Mouse (Mus musculus): ENCODE data around the gene Oasl2. TPM values are rescaled to one million over a fixed set of nuclear protein-coding genes. Genes with fewer than 3 reads are reported as not detected.

Gene Oasl2
- polyA plus RNA-seq, 2 experiments, result 1.6 to 1.7 TPM

GRCm38 (mm10) chr5:114861730-114862129 is 35.0 kb upstream of the Oasl2 start:
- Histone ChIP-seq H3K9me3 (ENCODE audit: control insufficient read depth, low read length) (no peaks in the 10 kb centered on the region), H3K27me3 (ENCODE audit: control insufficient read depth, insufficient read depth, low read length) (no peaks in the 10 kb centered on the region), H3K9ac (ENCODE audit: low read depth, low read length, severe bottlenecking) (no peak overlapping the region), H3K27ac (replicated peaks; ENCODE audit: low read depth, low read length) (no peak overlapping the region), H3K4me2 (replicated peaks; ENCODE audit: low read depth, low read length, severe bottlenecking) (no peak overlapping the region), H3K4me3 (replicated peaks; ENCODE audit: low read length) (no peak overlapping the region), H3K4me1 (ENCODE audit: control insufficient read depth, insufficient read depth, low read length) (peaks cover 4% of the 10 kb centered on the region; the same call in 1 of the 2 replicates), H3K36me3 (ENCODE audit: control insufficient read depth, insufficient read depth, low read length) (no peaks in the 10 kb centered on the region)
- ATAC-seq (ENCODE audit: low FRiP score, low read depth), result no peak
- no peak for TF ChIP-seq POLR2A (IDR thresholded peaks at IDR 0.05; ENCODE audit: borderline replicate concordance, extremely low read depth, insufficient read depth, insufficient read length)
- no peak for DNase-seq (ENCODE audit: low spot score)
- 66% methylated on average over 6 of the region's 6 CpGs for WGBS

DNA sequence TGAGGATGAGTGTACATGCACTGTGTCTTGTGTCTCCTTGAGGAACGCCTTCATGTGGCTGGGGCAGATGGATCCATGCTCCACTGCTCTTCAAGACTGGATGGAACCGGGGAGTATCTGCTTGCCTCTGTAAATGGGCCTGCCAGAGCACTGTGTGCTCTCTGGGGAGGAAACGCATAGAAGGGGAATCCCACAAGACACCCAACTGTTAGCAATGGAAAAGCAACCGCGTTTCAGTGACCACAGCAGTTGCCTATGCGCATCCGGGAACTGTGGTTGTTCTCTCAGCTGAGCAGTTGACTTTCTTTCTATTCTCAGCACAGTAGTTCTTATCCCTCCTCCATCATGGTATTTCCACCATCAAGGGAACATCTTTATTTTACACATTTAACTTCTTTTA is 31.9 kb upstream of the Oasl2 start:
- 79% methylated on average over 7 of the region's 7 CpGs for WGBS
- no peaks in the 10 kb centered on the region for H3K27me3 ChIP-seq (ENCODE audit: control insufficient read depth, insufficient read depth, low read length)
- DNase-seq (ENCODE audit: low spot score) (no peak), ATAC-seq (ENCODE audit: low FRiP score, low read depth) (no peak)
- H3K27ac ChIP-seq (replicated peaks; ENCODE audit: low read depth, low read length), result no peak overlapping the region
- H3K36me3 ChIP-seq (ENCODE audit: control insufficient read depth, insufficient read depth, low read length), result no peaks in the 10 kb centered on the region
- H3K9me3 ChIP-seq (ENCODE audit: control insufficient read depth, low read length), result peaks cover 13% of the 10 kb centered on the region
- no peak overlapping the region for H3K4me3 ChIP-seq (replicated peaks; ENCODE audit: low read length)
- no peak for TF ChIP-seq POLR2A (IDR thresholded peaks at IDR 0.05; ENCODE audit: borderline replicate concordance, extremely low read depth, insufficient read depth, insufficient read length)
- no peak overlapping the region for H3K9ac ChIP-seq (ENCODE audit: low read depth, low read length, severe bottlenecking)
- no peak overlapping the region for H3K4me2 ChIP-seq (replicated peaks; ENCODE audit: low read depth, low read length, severe bottlenecking)
- no peaks in the 10 kb centered on the region for H3K4me1 ChIP-seq (ENCODE audit: control insufficient read depth, insufficient read depth, low read length)

DNA sequence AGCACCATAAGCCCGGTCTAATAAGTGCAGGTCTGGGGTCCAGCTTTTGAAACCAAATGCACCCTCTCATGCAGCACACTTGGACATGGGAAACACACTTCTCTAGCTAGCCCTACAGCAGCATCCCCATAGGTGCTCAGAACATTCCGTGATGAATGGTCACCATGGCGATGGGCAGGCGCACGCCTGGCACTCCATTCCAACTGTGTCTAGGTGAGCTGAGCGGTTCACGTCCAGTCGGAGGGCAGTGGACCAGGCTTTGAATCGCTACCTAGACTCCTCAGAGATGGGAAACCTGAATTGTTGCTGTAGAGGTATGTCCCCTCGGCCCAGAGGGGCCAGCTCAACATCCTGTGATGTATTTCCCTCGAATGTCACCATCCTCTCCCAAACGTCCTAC is 31.5 kb upstream of the Oasl2 start:
- no peaks in the 10 kb centered on the region for H3K27me3 ChIP-seq (ENCODE audit: control insufficient read depth, insufficient read depth, low read length)
- H3K4me3 ChIP-seq (replicated peaks; ENCODE audit: low read length), result no peak overlapping the region
- no peaks in the 10 kb centered on the region for H3K36me3 ChIP-seq (ENCODE audit: control insufficient read depth, insufficient read depth, low read length)
- H3K9me3 ChIP-seq (ENCODE audit: control insufficient read depth, low read length), result peaks cover 13% of the 10 kb centered on the region
- 90% methylated on average over 12 of the region's 12 CpGs for WGBS
- H3K4me1 ChIP-seq (ENCODE audit: control insufficient read depth, insufficient read depth, low read length), result no peaks in the 10 kb centered on the region
- DNase-seq (ENCODE audit: low spot score) (no peak), ATAC-seq (ENCODE audit: low FRiP score, low read depth) (no peak)
- H3K9ac ChIP-seq (ENCODE audit: low read depth, low read length, severe bottlenecking), result no peak overlapping the region
- TF ChIP-seq POLR2A (IDR thresholded peaks at IDR 0.05; ENCODE audit: borderline replicate concordance, extremely low read depth, insufficient read depth, insufficient read length), result no peak
- H3K4me2 ChIP-seq (replicated peaks; ENCODE audit: low read depth, low read length, severe bottlenecking), result no peak overlapping the region
- H3K27ac ChIP-seq (replicated peaks; ENCODE audit: low read depth, low read length), result no peak overlapping the region

DNA sequence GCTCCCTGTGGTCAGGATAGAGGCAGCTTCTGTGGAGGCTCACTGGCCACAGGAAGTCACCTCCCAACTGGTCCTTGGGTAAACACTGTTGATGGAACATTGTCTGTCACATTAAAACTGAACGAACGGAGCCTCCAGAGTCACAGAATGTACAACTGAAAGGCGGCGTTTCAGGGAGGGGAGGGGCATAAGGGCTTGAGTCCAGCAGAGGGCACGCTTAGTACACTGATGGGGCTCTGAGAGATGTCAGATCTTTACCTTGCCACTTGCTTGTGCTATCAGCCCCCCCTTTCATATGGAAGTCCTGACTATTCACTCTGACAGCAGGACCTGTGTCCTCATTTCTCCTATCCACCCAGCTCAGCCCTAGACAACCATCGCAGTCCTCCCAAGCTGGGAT is 20.9 kb upstream of the Oasl2 start:
- peaks cover 13% of the 10 kb centered on the region for H3K4me1 ChIP-seq (ENCODE audit: control insufficient read depth, insufficient read depth, low read length)
- TF ChIP-seq POLR2A (IDR thresholded peaks at IDR 0.05; ENCODE audit: borderline replicate concordance, extremely low read depth, insufficient read depth, insufficient read length), result no peak
- no peak for DNase-seq (ENCODE audit: low spot score)
- 63% methylated on average over 6 of the region's 6 CpGs for WGBS
- no peaks in the 10 kb centered on the region for H3K9me3 ChIP-seq (ENCODE audit: control insufficient read depth, low read length)
- no peak overlapping the region for H3K27ac ChIP-seq (replicated peaks; ENCODE audit: low read depth, low read length)
- no peak for ATAC-seq (ENCODE audit: low FRiP score, low read depth)
- no peak overlapping the region for H3K4me3 ChIP-seq (replicated peaks; ENCODE audit: low read length)
- H3K36me3 ChIP-seq (ENCODE audit: control insufficient read depth, insufficient read depth, low read length), result no peaks in the 10 kb centered on the region
- no peaks in the 10 kb centered on the region for H3K27me3 ChIP-seq (ENCODE audit: control insufficient read depth, insufficient read depth, low read length)
- H3K9ac ChIP-seq (ENCODE audit: low read depth, low read length, severe bottlenecking), result no peak overlapping the region
- H3K4me2 ChIP-seq (replicated peaks; ENCODE audit: low read depth, low read length, severe bottlenecking), result no peak overlapping the region

- Histone ChIP-seq H3K4me1 (ENCODE audit: control insufficient read depth, insufficient read depth, low read length) (peaks cover 13% of the 10 kb centered on the region), H3K27ac (replicated peaks; ENCODE audit: low read depth, low read length) (no peak overlapping the region), H3K36me3 (ENCODE audit: control insufficient read depth, insufficient read depth, low read length) (no peaks in the 10 kb centered on the region), H3K4me2 (replicated peaks; ENCODE audit: low read depth, low read length, severe bottlenecking) (no peak overlapping the region), H3K9me3 (ENCODE audit: control insufficient read depth, low read length) (no peaks in the 10 kb centered on the region), H3K27me3 (ENCODE audit: control insufficient read depth, insufficient read depth, low read length) (no peaks in the 10 kb centered on the region), H3K4me3 (replicated peaks; ENCODE audit: low read length) (no peak overlapping the region), H3K9ac (ENCODE audit: low read depth, low read length, severe bottlenecking) (no peak overlapping the region)
- DNase-seq (ENCODE audit: low spot score) (no peak), ATAC-seq (ENCODE audit: low FRiP score, low read depth) (no peak)
- no peak for TF ChIP-seq POLR2A (IDR thresholded peaks at IDR 0.05; ENCODE audit: borderline replicate concordance, extremely low read depth, insufficient read depth, insufficient read length)
- 51% methylated on average over 6 of the region's 6 CpGs for WGBS
These were observed 20.4 kb upstream of the Oasl2 start for GRCm38 (mm10) chr5:114876331-114876730.

DNA sequence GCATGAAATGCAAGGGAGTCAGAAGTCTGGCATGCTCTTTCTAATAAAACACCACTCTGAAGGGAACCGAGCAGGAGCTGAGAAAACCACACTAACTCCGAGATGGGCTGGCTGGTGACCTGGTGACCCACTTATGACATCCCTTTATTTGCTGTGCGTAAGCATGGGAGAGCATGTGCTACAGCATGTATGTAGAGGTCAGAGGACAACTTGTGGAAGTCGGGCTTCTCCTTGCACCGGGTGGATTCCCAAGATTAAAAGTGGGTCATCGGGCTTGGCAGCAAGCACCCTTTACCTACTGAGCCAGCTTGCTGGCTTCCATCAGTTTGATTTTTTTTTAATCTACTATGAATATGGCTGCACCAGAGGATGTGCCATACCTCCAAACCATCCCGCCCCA is 19.2 kb upstream of the Oasl2 start:
- ATAC-seq (ENCODE audit: low FRiP score, low read depth) (no peak), DNase-seq (ENCODE audit: low spot score) (no peak)
- Histone ChIP-seq H3K4me1 (ENCODE audit: control insufficient read depth, insufficient read depth, low read length) (peaks cover 13% of the 10 kb centered on the region), H3K9me3 (ENCODE audit: control insufficient read depth, low read length) (no peaks in the 10 kb centered on the region), H3K27me3 (ENCODE audit: control insufficient read depth, insufficient read depth, low read length) (no peaks in the 10 kb centered on the region), H3K27ac (replicated peaks; ENCODE audit: low read depth, low read length) (no peak overlapping the region), H3K9ac (ENCODE audit: low read depth, low read length, severe bottlenecking) (no peak overlapping the region), H3K4me3 (replicated peaks; ENCODE audit: low read length) (no peak overlapping the region), H3K36me3 (ENCODE audit: control insufficient read depth, insufficient read depth, low read length) (no peaks in the 10 kb centered on the region), H3K4me2 (replicated peaks; ENCODE audit: low read depth, low read length, severe bottlenecking) (no peak overlapping the region)
- 54% methylated on average over 7 of the region's 7 CpGs for WGBS
- TF ChIP-seq POLR2A (IDR thresholded peaks at IDR 0.05; ENCODE audit: borderline replicate concordance, extremely low read depth, insufficient read depth, insufficient read length), result no peak
